10 mouse cellular contexts compared by ENCODE assay signal in genomic region chr4:107249471-107249870, GRCm38 (mm10). TPM values are rescaled to one million over a fixed set of nuclear protein-coding genes. Genes with fewer than 3 reads are reported as not detected.
DNase-seq lines count a peak whose midpoint lies in the region; ATAC-seq and TF ChIP-seq lines count a peak whose summit lies in the region.
"Had no signal": no experiment of that assay in that cellular context is flagged by ENCODE, and none has a peak within 500 bp of the region (broad histone marks: within the 10 kb centered on the region; RNA-seq: fewer than 3 reads in every experiment).

No protein-coding gene starts in this region.

- H3K79me2 ChIP-seq in heart, adult 2 months (replicated peaks; ENCODE audit: control insufficient read depth, insufficient read depth, low read length), result no peaks in the 10 kb centered on the region

- peak overlapping the region; percentile 4; the same call in 1 of the 2 replicates for H3K9ac ChIP-seq in heart, embryonic 14.5 days (ENCODE audit: low read length)
- no peak overlapping the region for H3K9ac ChIP-seq in heart, adult 2 months (ENCODE audit: low read depth, low read length)
- H3K9ac ChIP-seq: limb, embryonic 15.5 days had no signal

- TF ChIP-seq POLR2A in heart, adult 2 months (IDR thresholded peaks at IDR 0.05; ENCODE audit: insufficient read depth, low read depth, low read length), result no peak

- no peak for DNase-seq in heart, adult 2 months
- DNase-seq in right cerebral cortex, adult 18-20 months, result peak; percentile 21
- no peak for DNase-seq in right cerebral cortex, postnatal 4 days
- DNase-seq in lung, postnatal 25 days (ENCODE audit: low spot score), result peak; percentile 54
- no peak for DNase-seq in kidney, adult 18-20 months
- no peak for DNase-seq in c-Kit-positive CD71-positive TER-119-positive erythroid progenitor cells, embryonic 14.5 days (ENCODE audit: low spot score)
- DNase-seq: adrenal gland, adult 8-10 months had no signal

- no peak overlapping the region for H3K4me2 ChIP-seq in heart, embryonic 14.5 days (ENCODE audit: low read length)
- H3K4me2 ChIP-seq: limb, embryonic 15.5 days had no signal

- H3K27ac ChIP-seq in heart, embryonic 14.5 days (replicated peaks in 1 of 2; ENCODE audit: control insufficient read depth in 1 of 2, insufficient read depth in 1 of 2, low read depth in 2 of 2, low read length in 2 of 2), result peak overlapping the region in 1 of 2 experiments; percentile 38; a peak in 2 of 4 replicates
- H3K27ac ChIP-seq in heart, adult 2 months, result no peak overlapping the region
- H3K27ac ChIP-seq: limb, embryonic 15.5 days had no signal

- intact Hi-C loops in heart, adult 2 months (cut with DNase I), result no loop called here

- H3K36me3 ChIP-seq in heart, embryonic 14.5 days (ENCODE audit: control insufficient read depth, insufficient read depth, low read length), result 0 out of 2 replicates have a peak, but pooled peaks cover 4% of the 10 kb centered on the region
- no peaks in the 10 kb centered on the region for H3K36me3 ChIP-seq in heart, adult 2 months (ENCODE audit: control insufficient read depth, insufficient read depth, low read length)

- no peak for ATAC-seq in heart, embryonic 14.5 days (ENCODE audit: insufficient number of reproducible peaks, insufficient read depth, low FRiP score, low read depth)

- no peak for TF ChIP-seq CTCF in heart, adult 2 months (IDR thresholded peaks at IDR 0.05)

- H3K27me3 ChIP-seq in heart, embryonic 14.5 days (ENCODE audit: control insufficient read depth, insufficient read depth, low read length), result no peaks in the 10 kb centered on the region
- H3K27me3 ChIP-seq in heart, adult 2 months (ENCODE audit: control insufficient read depth, insufficient read depth, low read length), result no peaks in the 10 kb centered on the region
- H3K27me3 ChIP-seq: limb, embryonic 15.5 days had no signal

- no peak overlapping the region for H3K4me3 ChIP-seq in heart, embryonic 14.5 days (ENCODE audit: control insufficient read depth in 1 of 2, insufficient read depth in 1 of 2, low read depth in 1 of 2, low read length in 2 of 2)
- no peak overlapping the region for H3K4me3 ChIP-seq in heart, adult 2 months
- H3K4me3 ChIP-seq: limb, embryonic 15.5 days had no signal

- no peak for TF ChIP-seq EP300 in heart, adult 2 months (IDR thresholded peaks at IDR 0.05; ENCODE audit: insufficient read depth, low read depth, low read length)

- WGBS in heart, embryonic 14.5 days, result 9% methylated on average over 2 of the region's 2 CpGs
- 51% methylated on average over 2 of the region's 2 CpGs for WGBS in heart, adult 2 months

- H3K9me3 ChIP-seq in heart, embryonic 14.5 days (ENCODE audit: control insufficient read depth, low read length), result no peaks in the 10 kb centered on the region
- H3K9me3 ChIP-seq: limb, embryonic 15.5 days had no signal

- H3K4me1 ChIP-seq in heart, embryonic 14.5 days (ENCODE audit: control insufficient read depth in 2 of 2, insufficient read depth in 2 of 2, low read length in 2 of 2), result peaks cover 11 to 60% of the 10 kb centered on the region in 2 experiments
- H3K4me1 ChIP-seq in heart, adult 2 months (ENCODE audit: control insufficient read depth, insufficient read depth, low read length), result peaks cover 2% of the 10 kb centered on the region; the same call in 1 of the 2 replicates

RNA-seq across cellular contexts. Expression of gene Lrrc42, which starts 3.9 kb away (rescaled TPM):
- polyA plus RNA-seq in heart, embryonic 14.5 days (2014; fragmentation: Nextera tagmentation; extraction: Ambion mirVana), result 46.3 and 52.0 TPM in 2 replicates
- total RNA-seq in heart, adult 2 months (2021), result 10 to 100 TPM in 1 of 2 experiments, 1 to 10 TPM in 1; 9.6 to 10.1 TPM
- polyA plus RNA-seq in heart, adult 2 months (2012; rRNA removed), result 5.0 and 8.6 TPM in 2 replicates

RNA-seq across cellular contexts. Expression of gene Hspb11, which starts 3.9 kb away (rescaled TPM):
- polyA plus RNA-seq in heart, embryonic 14.5 days (2014; fragmentation: Nextera tagmentation; extraction: Ambion mirVana), result 32.9 and 40.6 TPM in 2 replicates
- 10 to 100 TPM in 1 of 2 experiments, 1 to 10 TPM in 1; 9.4 to 11.3 TPM for total RNA-seq in heart, adult 2 months (2021)
- polyA plus RNA-seq in heart, adult 2 months (2012; rRNA removed), result 2.3 and 3.9 TPM in 2 replicates

RNA-seq across cellular contexts. Expression of gene Ldlrad1, which starts 40.5 kb away (rescaled TPM):
- polyA plus RNA-seq in heart, embryonic 14.5 days (2014; fragmentation: Nextera tagmentation; extraction: Ambion mirVana), result not detected in 2 replicates
- total RNA-seq in heart, adult 2 months (2021), result not detected
- 2.1 TPM in 1 of 2 replicates, not detected in the other for polyA plus RNA-seq in heart, adult 2 months (2012; rRNA removed)
- total RNA-seq: adrenal gland, adult 8-10 months had no signal
- polyA plus RNA-seq: limb, embryonic 15.5 days had no signal

RNA-seq across cellular contexts. Expression of gene Dio1, which starts 57.5 kb away (rescaled TPM):
- polyA plus RNA-seq in heart, embryonic 14.5 days (2014; fragmentation: Nextera tagmentation; extraction: Ambion mirVana), result not detected in 2 replicates
- total RNA-seq in heart, adult 2 months (2021), result not detected
- not detected in 2 replicates for polyA plus RNA-seq in heart, adult 2 months (2012; rRNA removed)
- total RNA-seq: adrenal gland, adult 8-10 months; layer of hippocampus, adult 8-10 months had no signal

Comparison
In these comparisons a context has a peak if more than half of its experiments do, and no peak if none do; other contexts are left out.
1. DNase-seq: peak in right cerebral cortex, adult 18-20 months (single experiment) and lung, postnatal 25 days (single experiment); none in heart, adult 2 months (0 of 2), right cerebral cortex, postnatal 4 days (single experiment), kidney, adult 18-20 months (single experiment) and c-Kit-positive CD71-positive TER-119-positive erythroid progenitor cells, embryonic 14.5 days (single experiment).